ENCODE assay signal across 15 mouse cellular contexts in genomic region chr2:128065013-128065412, GRCm38 (mm10).
DNase-seq lines count a peak whose midpoint lies in the region.
"Had no signal": no experiment of that assay in that cellular context is flagged by ENCODE, and none has a peak within 500 bp of the region (broad histone marks: within the 10 kb centered on the region; RNA-seq: fewer than 3 reads in every experiment).

No protein-coding gene starts in this region.

- peak; percentile 85 for DNase-seq in heart, adult 11 months
- DNase-seq in heart, adult 18-20 months = no peak
- DNase-seq in right cerebral cortex, adult 18-20 months = peak; percentile 35
- no peak for DNase-seq in right cerebral cortex, postnatal 10 days (ENCODE audit: low spot score in 2 of 2)
- DNase-seq in brain, adult 2 months (ENCODE audit: low read depth, low spot score) = peak; percentile 42
- no peak for DNase-seq in kidney, adult 18-20 months
- DNase-seq in gastrocnemius, postnatal 4 days (ENCODE audit: low spot score in 2 of 2) = no peak
- DNase-seq: adrenal gland, postnatal 14 days; cerebellum, adult 11 months; cerebellum, adult 2 months; cerebellum, postnatal 10 days; cerebellum, postnatal 36 days; embryo, embryonic 11 days; gastrocnemius, adult 2 months; gastrocnemius, postnatal 14 days had no signal

Comparison
In these comparisons a context has a peak if more than half of its experiments do, and no peak if none do; other contexts are left out.
1. DNase-seq: peak in heart, adult 11 months (single experiment), right cerebral cortex, adult 18-20 months (single experiment) and brain, adult 2 months (single experiment); none in heart, adult 18-20 months (0 of 2), right cerebral cortex, postnatal 10 days (0 of 2), kidney, adult 18-20 months (single experiment) and gastrocnemius, postnatal 4 days (0 of 2).